Mouse (Mus musculus) kidney, adult 8-10 months (tissue): Measurements from ENCODE around the gene Gm20883.
"Not testable (repeated sequence)": the region's sequence is repeated elsewhere in the genome, so short reads cannot be mapped to it uniquely, and the experiment has no call there.

Experiments
- DNase-seq, 2 experiments: peaks; one replicate each; pipeline ENCODE4 v3.0.0; 2022

Gm20883 gene

DNA sequence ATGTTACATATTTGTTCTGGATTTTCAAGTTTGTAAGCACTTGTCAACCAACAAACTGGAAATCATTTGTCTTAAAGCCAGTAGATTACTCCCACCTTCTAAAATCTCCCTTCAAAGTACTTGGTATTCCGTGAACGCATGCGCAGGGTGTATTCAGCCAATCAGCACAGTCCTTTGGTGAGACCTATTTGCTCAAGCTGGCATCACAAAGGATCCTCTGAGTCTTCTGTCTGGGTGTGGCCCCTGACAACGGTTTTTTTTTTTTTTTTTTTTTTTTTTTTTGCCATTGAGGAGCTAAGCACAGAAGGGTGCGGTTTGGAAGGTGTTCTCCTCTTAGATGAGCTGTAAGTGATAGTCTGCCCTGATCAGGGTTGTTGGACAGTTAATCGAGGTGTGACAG lies at the start of gene Gm20883:
Gene Gm20883, plus strand, starts transcription at position 301 of the 400 bp plus-strand sequence.
- not testable (repeated sequence) for DNase-seq
